In the genomic region with DNA sequence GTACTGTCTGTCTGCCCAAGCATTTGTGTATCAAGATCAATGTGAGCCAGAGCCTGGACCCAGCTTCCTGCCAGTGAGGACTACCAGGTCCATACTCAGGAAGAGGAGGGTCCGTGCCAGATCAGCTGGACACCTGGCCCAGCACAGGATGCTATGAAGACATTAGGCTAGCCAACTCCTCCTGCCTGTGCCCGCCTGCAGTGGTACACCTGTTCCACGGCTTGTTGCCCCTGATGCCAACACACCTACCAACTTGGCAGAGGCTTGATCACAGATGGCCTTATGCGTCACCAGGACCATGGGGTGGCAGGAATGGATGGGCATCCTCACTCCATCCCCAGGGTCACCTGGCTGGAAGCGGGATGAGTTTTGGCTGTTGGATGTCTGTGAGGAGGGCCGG, we compare ENCODE assay signal across 17 mouse cellular contexts.
DNase-seq lines count a peak whose midpoint lies in the region; ATAC-seq and TF ChIP-seq lines count a peak whose summit lies in the region.
"Had no signal": no experiment of that assay in that cellular context is flagged by ENCODE, and none has a peak within 500 bp of the region (broad histone marks: within the 10 kb centered on the region; RNA-seq: fewer than 3 reads in every experiment).

No protein-coding gene starts in this region.

- WGBS in heart, embryonic 12.5 days = 89% methylated on average over 6 of the region's 6 CpGs
- WGBS in cerebellum, adult 2 months = 13% methylated on average over 6 of the region's 6 CpGs
- 92% methylated on average over 6 of the region's 6 CpGs for WGBS in limb, embryonic 13.5 days

- peaks cover 58% of the 10 kb centered on the region for H3K4me1 ChIP-seq in heart, embryonic 12.5 days (replicated peaks)
- peaks cover 67% of the 10 kb centered on the region for H3K4me1 ChIP-seq in cerebellum, adult 2 months (ENCODE audit: control insufficient read depth, insufficient read depth, low read length)
- peaks cover 51% of the 10 kb centered on the region for H3K4me1 ChIP-seq in limb, embryonic 13.5 days

- H3K27ac ChIP-seq in heart, embryonic 12.5 days (ENCODE audit: poor library complexity, severe bottlenecking) = 0 out of 2 replicates have a peak overlapping the region, but pooled peaks have one; percentile 82
- peak overlapping the region; percentile 83 for H3K27ac ChIP-seq in cerebellum, adult 2 months (ENCODE audit: insufficient read depth, low read length)
- H3K27ac ChIP-seq in limb, embryonic 13.5 days = no peak overlapping the region
- H3K27ac ChIP-seq: hindbrain, embryonic 13.5 days; stomach, embryonic 15.5 days had no signal

- no peaks in the 10 kb centered on the region for H3K9me3 ChIP-seq in heart, embryonic 12.5 days (replicated peaks)
- no peaks in the 10 kb centered on the region for H3K9me3 ChIP-seq in limb, embryonic 13.5 days
- H3K9me3 ChIP-seq: hindbrain, embryonic 13.5 days; stomach, embryonic 15.5 days had no signal

- no peak for ATAC-seq in heart, embryonic 12.5 days (ENCODE audit: insufficient number of reproducible peaks, low FRiP score)
- no peak for ATAC-seq in limb, embryonic 13.5 days (ENCODE audit: low FRiP score, low read depth)
- ATAC-seq: activated CD4-positive, CD25-positive, alpha-beta regulatory T cell, adult 4 months; forebrain, postnatal 0 days; liver, postnatal 0 days had no signal

- intact Hi-C loops in left cerebral cortex, postnatal 4 days (cut with DNase I) = loop anchor here (5.0 kb wide), 1 partner anchor 65 kb away; no protein-coding TSS in a partner anchor
- intact Hi-C loops in left cerebral cortex, postnatal 10 days (cut with DNase I) = loop anchor here (5.0 kb wide), 1 partner anchor 65 kb away; no protein-coding TSS in a partner anchor

- no peak overlapping the region for H3K9ac ChIP-seq in heart, embryonic 12.5 days
- H3K9ac ChIP-seq in limb, embryonic 13.5 days = peak overlapping the region; percentile 31; the same call in 1 of the 2 replicates
- H3K9ac ChIP-seq: forebrain, postnatal 0 days; hindbrain, embryonic 13.5 days; liver, postnatal 0 days; stomach, embryonic 15.5 days had no signal

- no peak for DNase-seq in heart, adult 8-10 months (ENCODE audit: low spot score)
- peak; percentile 58 for DNase-seq in left cerebral cortex, postnatal 4 days
- DNase-seq in left cerebral cortex, postnatal 10 days (ENCODE audit: extremely low spot score in 1 of 2, low spot score in 2 of 2) = no peak
- peak; percentile 98 to 99 for DNase-seq in cerebellum, adult 2 months
- DNase-seq in spleen, postnatal 14 days (ENCODE audit: low spot score in 2 of 2) = no peak
- DNase-seq in thymus, postnatal 4 days = no peak
- DNase-seq: adrenal gland, postnatal 36 days; forebrain, postnatal 0 days; gastrocnemius, postnatal 10 days; kidney, adult 11 months; liver, postnatal 0 days had no signal

- TF ChIP-seq POLR2A in cerebellum, adult 2 months (IDR thresholded peaks at IDR 0.05; ENCODE audit: borderline replicate concordance, insufficient read depth, low read length) = 0 out of 2 replicates have a peak, but pooled peaks have one; percentile 20

- no peak overlapping the region for H3K4me3 ChIP-seq in heart, embryonic 12.5 days
- no peak overlapping the region for H3K4me3 ChIP-seq in cerebellum, adult 2 months (replicated peaks; ENCODE audit: insufficient read depth, low read depth, low read length)
- no peak overlapping the region for H3K4me3 ChIP-seq in limb, embryonic 13.5 days
- H3K4me3 ChIP-seq: hindbrain, embryonic 13.5 days; stomach, embryonic 15.5 days had no signal

- H3K4me2 ChIP-seq in heart, embryonic 12.5 days = no peak overlapping the region
- H3K4me2 ChIP-seq in limb, embryonic 13.5 days (replicated peaks) = no peak overlapping the region
- H3K4me2 ChIP-seq: heart, embryonic 11.5 days; hindbrain, embryonic 13.5 days; stomach, embryonic 15.5 days had no signal

- no peaks in the 10 kb centered on the region for H3K27me3 ChIP-seq in heart, embryonic 12.5 days (replicated peaks)
- no peaks in the 10 kb centered on the region for H3K27me3 ChIP-seq in cerebellum, adult 2 months (ENCODE audit: control insufficient read depth, insufficient read depth, low read length)
- no peaks in the 10 kb centered on the region for H3K27me3 ChIP-seq in limb, embryonic 13.5 days
- H3K27me3 ChIP-seq: stomach, embryonic 15.5 days had no signal

- H3K36me3 ChIP-seq in heart, embryonic 12.5 days = peaks cover 44% of the 10 kb centered on the region
- H3K36me3 ChIP-seq in limb, embryonic 13.5 days = peaks cover 52% of the 10 kb centered on the region

- no peak for TF ChIP-seq CTCF in cerebellum, adult 2 months (IDR thresholded peaks at IDR 0.05; ENCODE audit: borderline replicate concordance, insufficient read depth, low read depth, low read length)

Comparison
In these comparisons a context has a peak if more than half of its experiments do, and no peak if none do; other contexts are left out.
1. DNase-seq: peak in left cerebral cortex, postnatal 4 days (single experiment) and cerebellum, adult 2 months (2 of 2); none in heart, adult 8-10 months (single experiment), left cerebral cortex, postnatal 10 days (0 of 2), spleen, postnatal 14 days (0 of 2) and thymus, postnatal 4 days (single experiment).